Comparison of ENCODE assay signal across 18 mouse cellular contexts in genomic region chr11:18948600-18949295, GRCm38 (mm10).
A peak's percentile ranks its signal among the peaks of the same experiment; 100 is the strongest.
DNase-seq lines count a peak whose midpoint lies in the region; ATAC-seq and TF ChIP-seq lines count a peak whose summit lies in the region.
"Had no signal": no experiment of that assay in that cellular context is flagged by ENCODE, and none has a peak within 500 bp of the region (broad histone marks: within the 10 kb centered on the region; RNA-seq: fewer than 3 reads in every experiment).

No protein-coding gene starts in this region.

- no peaks in the 10 kb centered on the region for H3K27me3 ChIP-seq in heart, embryonic 16.5 days (ENCODE audit: control insufficient read depth, insufficient read depth, low read length)
- H3K27me3 ChIP-seq in MEL (ENCODE audit: control insufficient read depth in 1 of 2, insufficient read depth in 2 of 2, low read length in 2 of 2) = no peaks in the 10 kb centered on the region
- no peaks in the 10 kb centered on the region for H3K27me3 ChIP-seq in midbrain, postnatal 0 days (ENCODE audit: insufficient read depth, low read length)
- H3K27me3 ChIP-seq: hindbrain, embryonic 15.5 days; kidney, embryonic 15.5 days; lung, embryonic 15.5 days had no signal

- peaks cover 52% of the 10 kb centered on the region for H3K4me1 ChIP-seq in heart, embryonic 16.5 days (ENCODE audit: control insufficient read depth, insufficient read depth, low read length)
- H3K4me1 ChIP-seq in MEL (ENCODE audit: control insufficient read depth in 1 of 2, insufficient read depth in 2 of 2, low read length in 2 of 2) = peaks cover 0 to 8% of the 10 kb centered on the region in 2 experiments; a peak in 2 of 4 replicates
- H3K4me1 ChIP-seq in midbrain, postnatal 0 days (ENCODE audit: insufficient read depth, low read length) = no peaks in the 10 kb centered on the region

- TF ChIP-seq CTCF in MEL (IDR thresholded peaks at IDR 0.05 in 2 of 3, conservative IDR thresholded peaks at IDR 0.05 in 1 of 3; ENCODE audit: control insufficient read depth in 1 of 3, insufficient read depth in 1 of 3, low read depth in 2 of 3, low read length in 3 of 3, poor library complexity in 1 of 3, severe bottlenecking in 1 of 3) = no peak
- no peak for TF ChIP-seq CTCF in midbrain, postnatal 0 days (IDR thresholded peaks at IDR 0.05)

- ATAC-seq in heart, embryonic 16.5 days (replicated peaks; ENCODE audit: extremely low read depth, insufficient read depth, low FRiP score) = no peak
- peak; percentile 49 for ATAC-seq in megakaryocyte, adult 5-6 weeks (ENCODE audit: poor library complexity, severe bottlenecking)
- ATAC-seq in midbrain, postnatal 0 days (ENCODE audit: low FRiP score) = no peak
- ATAC-seq: intestine, embryonic 16.5 days; midbrain, embryonic 16.5 days had no signal

- H3K9me3 ChIP-seq in heart, embryonic 16.5 days (replicated peaks; ENCODE audit: control insufficient read depth, low read length) = no peaks in the 10 kb centered on the region
- no peaks in the 10 kb centered on the region for H3K9me3 ChIP-seq in MEL (replicated peaks; ENCODE audit: insufficient read depth, low read length)
- H3K9me3 ChIP-seq in midbrain, postnatal 0 days (ENCODE audit: low read length) = no peaks in the 10 kb centered on the region
- H3K9me3 ChIP-seq: forebrain, embryonic 12.5 days; hindbrain, embryonic 15.5 days; kidney, embryonic 15.5 days; lung, embryonic 15.5 days had no signal

- H3K4me2 ChIP-seq in heart, embryonic 16.5 days (ENCODE audit: low read depth, low read length) = no peak overlapping the region
- no peak overlapping the region for H3K4me2 ChIP-seq in midbrain, postnatal 0 days (ENCODE audit: low read depth, low read length, poor library complexity, severe bottlenecking)
- H3K4me2 ChIP-seq: forebrain, embryonic 12.5 days; hindbrain, embryonic 15.5 days; kidney, embryonic 15.5 days; lung, embryonic 15.5 days had no signal

- no peak overlapping the region for H3K9ac ChIP-seq in heart, embryonic 16.5 days (ENCODE audit: low read length)
- no peak overlapping the region for H3K9ac ChIP-seq in MEL (ENCODE audit: control insufficient read depth, low read depth, low read length, poor library complexity, severe bottlenecking)
- H3K9ac ChIP-seq in midbrain, postnatal 0 days (replicated peaks; ENCODE audit: low read length, poor library complexity, severe bottlenecking) = no peak overlapping the region
- H3K9ac ChIP-seq: forebrain, embryonic 12.5 days; hindbrain, embryonic 15.5 days; kidney, embryonic 15.5 days; lung, embryonic 15.5 days had no signal

- no peak overlapping the region for H3K4me3 ChIP-seq in heart, embryonic 16.5 days (ENCODE audit: low read length)
- no peak overlapping the region for H3K4me3 ChIP-seq in MEL (ENCODE audit: control insufficient read depth in 1 of 2, insufficient read depth in 1 of 2, low read depth in 2 of 2, low read length in 2 of 2)
- no peak overlapping the region for H3K4me3 ChIP-seq in midbrain, postnatal 0 days (ENCODE audit: low read depth, low read length)
- H3K4me3 ChIP-seq: forebrain, embryonic 12.5 days; hindbrain, embryonic 15.5 days; kidney, embryonic 15.5 days; lung, embryonic 15.5 days had no signal

- 61% methylated on average over 13 of the region's 13 CpGs for WGBS in heart, embryonic 16.5 days
- 84% methylated on average over 13 of the region's 13 CpGs for WGBS in midbrain, postnatal 0 days

- no peak for TF ChIP-seq RAD21 in MEL (IDR thresholded peaks at IDR 0.05; ENCODE audit: low read depth, low read length)

- no peak for TF ChIP-seq POLR2A in MEL (IDR thresholded peaks at IDR 0.05; ENCODE audit: control insufficient read depth in 1 of 2, insufficient read depth in 1 of 2, low read depth in 1 of 2, low read length in 2 of 2, poor library complexity in 1 of 2)

- no peak for DNase-seq in heart, postnatal 36 days
- DNase-seq in 416B (ENCODE audit: low read depth) (peak; percentile 85), MEL (ENCODE audit: low read depth, low spot score) (no peak)
- no peak for DNase-seq in retina, postnatal 1 day
- no peak for DNase-seq in midbrain, postnatal 0 days (ENCODE audit: low spot score)
- DNase-seq: cerebellum, adult 9-11 months; gastrocnemius, postnatal 14 days; layer of hippocampus, postnatal 36 days; right cerebral cortex, postnatal 14 days; thymus, postnatal 36 days had no signal

- no peaks in the 10 kb centered on the region for H3K36me3 ChIP-seq in heart, embryonic 16.5 days (ENCODE audit: control insufficient read depth, insufficient read depth)
- peaks cover 0 to 4% of the 10 kb centered on the region in 2 experiments; a peak in 1 of 4 replicates for H3K36me3 ChIP-seq in MEL (ENCODE audit: control insufficient read depth in 1 of 2, insufficient read depth in 2 of 2, low read length in 2 of 2)
- no peaks in the 10 kb centered on the region for H3K36me3 ChIP-seq in midbrain, postnatal 0 days (ENCODE audit: insufficient read depth, low read length)
- H3K36me3 ChIP-seq: forebrain, embryonic 12.5 days; hindbrain, embryonic 15.5 days had no signal

- TF ChIP-seq EP300 in MEL (IDR thresholded peaks at IDR 0.05; ENCODE audit: low read depth in 1 of 2, low read length in 2 of 2) = no peak

- intact Hi-C loops in heart, postnatal 36 days (cut with DNase I) = no loop called here

- H3K79me2 ChIP-seq in MEL (ENCODE audit: control insufficient read depth, insufficient read depth, low read length, poor library complexity) = no peaks in the 10 kb centered on the region; the same call in 1 of the 2 replicates

- H3K27ac ChIP-seq in heart, embryonic 16.5 days (ENCODE audit: low read length) = peak overlapping the region; percentile 71
- H3K27ac ChIP-seq in MEL (ENCODE audit: control insufficient read depth, low read depth, low read length) = peak overlapping the region; percentile 7; the same call in 1 of the 2 replicates
- no peak overlapping the region for H3K27ac ChIP-seq in midbrain, postnatal 0 days (ENCODE audit: low read depth, low read length)
- H3K27ac ChIP-seq: forebrain, embryonic 12.5 days; hindbrain, embryonic 15.5 days; kidney, embryonic 15.5 days had no signal

TF ChIP-seq in MEL, 35 proteins besides CTCF, POLR2A, EP300 and RAD21:
- no peak for TF ChIP-seq USF2 (IDR thresholded peaks at IDR 0.05; ENCODE audit: borderline replicate concordance in 1 of 2, insufficient read depth in 1 of 2, low read depth in 1 of 2, low read length in 2 of 2)
- TF ChIP-seq MAFK (IDR thresholded peaks at IDR 0.05; ENCODE audit: borderline replicate concordance, low read depth, low read length) = no peak
TF ChIP-seq in MEL: peak in this region for 0.
